Mouse (Mus musculus): ENCODE data around the gene Vmn1r55. TPM values are rescaled to one million over a fixed set of nuclear protein-coding genes. Genes with fewer than 3 reads are reported as not detected.

The Vmn1r55 gene
- polyA plus RNA-seq (2015; fragmentation: Nextera tagmentation; extraction: Ambion mirVana): not detected in 2 replicates

GRCm38 (mm10) chr7:5149570-5149969 is at the start of gene Vmn1r55:
Gene Vmn1r55, minus strand, starts transcription at chr7:5149670.

GRCm38 (mm10) chr7:5196647-5197046 is 47.2 kb upstream of the Vmn1r55 start, which contains the start of gene Vmn1r56:
Gene Vmn1r56, minus strand, starts transcription at chr7:5196747.

GRCm38 (mm10) chr7:5125549-5126406 is 23.7 kb downstream of the Vmn1r55 start, which contains the start of gene Rasl2-9:
Gene Rasl2-9, minus strand, starts transcription at chr7:5125950.

GRCm38 (mm10) chr7:5116850-5117249 is 32.6 kb downstream of the Vmn1r55 start, which contains the start of gene Rfpl4:
Gene Rfpl4, minus strand, starts transcription at chr7:5116950.

GRCm38 (mm10) chr7:5080010-5080751 is 69.3 kb downstream of the Vmn1r55 start, which contains the start of gene Epn1:
Gene Epn1, plus strand, starts transcription at chr7:5080235.

Small RNA genes lying within 50 kb of the gene (microRNA-seq; reads per million reads assigned to microRNA genes)
- gene Gm26217: not detected

Other genes with a start within 250 kb of the Vmn1r55 start
- 0.42 TPM in 1 of 2 replicates, not detected in the other for gene Gm36210, start 243.2 kb downstream of the Vmn1r55 start, polyA plus RNA-seq (2015; fragmentation: Nextera tagmentation; extraction: Ambion mirVana)
- gene Zfp628, start 234.5 kb downstream of the Vmn1r55 start, polyA plus RNA-seq (2015; fragmentation: Nextera tagmentation; extraction: Ambion mirVana): 3.0 and 4.2 TPM in 2 replicates
- gene Nat14, start 227.6 kb downstream of the Vmn1r55 start, polyA plus RNA-seq (2015; fragmentation: Nextera tagmentation; extraction: Ambion mirVana): 35.0 and 39.1 TPM in 2 replicates
- gene Ssc5d, start 223.9 kb downstream of the Vmn1r55 start, polyA plus RNA-seq (2015; fragmentation: Nextera tagmentation; extraction: Ambion mirVana): 0.88 and 1.3 TPM in 2 replicates
- not detected in 2 replicates for gene Sbk2, start 185.3 kb downstream of the Vmn1r55 start, polyA plus RNA-seq (2015; fragmentation: Nextera tagmentation; extraction: Ambion mirVana)
- 0.12 and 0.25 TPM in 2 replicates for gene Sbk3, start 178.5 kb downstream of the Vmn1r55 start, polyA plus RNA-seq (2015; fragmentation: Nextera tagmentation; extraction: Ambion mirVana)
- gene Zfp579, start 153.5 kb downstream of the Vmn1r55 start, polyA plus RNA-seq (2015; fragmentation: Nextera tagmentation; extraction: Ambion mirVana): 37.5 and 40.0 TPM in 2 replicates
- gene Zfp524, start 135.3 kb downstream of the Vmn1r55 start, polyA plus RNA-seq (2015; fragmentation: Nextera tagmentation; extraction: Ambion mirVana): 5.8 and 6.8 TPM in 2 replicates
- 22.9 and 26.6 TPM in 2 replicates for gene Fiz1, start 135.0 kb downstream of the Vmn1r55 start, polyA plus RNA-seq (2015; fragmentation: Nextera tagmentation; extraction: Ambion mirVana)
- gene Gm44973, start 134.2 kb downstream of the Vmn1r55 start, polyA plus RNA-seq (2015; fragmentation: Nextera tagmentation; extraction: Ambion mirVana): 1.3 and 2.1 TPM in 2 replicates
- gene Zfp865, start 129.3 kb downstream of the Vmn1r55 start, polyA plus RNA-seq (2015; fragmentation: Nextera tagmentation; extraction: Ambion mirVana): 5.1 and 5.6 TPM in 2 replicates
- gene Ccdc106, start 129.1 kb downstream of the Vmn1r55 start, polyA plus RNA-seq (2015; fragmentation: Nextera tagmentation; extraction: Ambion mirVana): 72.3 and 78.9 TPM in 2 replicates
- gene 4632433K11Rik, start 115.6 kb downstream of the Vmn1r55 start, polyA plus RNA-seq (2015; fragmentation: Nextera tagmentation; extraction: Ambion mirVana): not detected in 2 replicates
- 6.1 and 7.8 TPM in 2 replicates for gene Zfp784, start 111.2 kb downstream of the Vmn1r55 start, polyA plus RNA-seq (2015; fragmentation: Nextera tagmentation; extraction: Ambion mirVana)
- gene Zfp580, start 98.1 kb downstream of the Vmn1r55 start, polyA plus RNA-seq (2015; fragmentation: Nextera tagmentation; extraction: Ambion mirVana): 128 and 133 TPM in 2 replicates
- 72.7 and 76.9 TPM in 2 replicates for gene U2af2, start 87.5 kb downstream of the Vmn1r55 start, polyA plus RNA-seq (2015; fragmentation: Nextera tagmentation; extraction: Ambion mirVana)
- 93.4 and 120 TPM in 2 replicates for gene Epn1, start 69.4 kb downstream of the Vmn1r55 start, polyA plus RNA-seq (2015; fragmentation: Nextera tagmentation; extraction: Ambion mirVana)
- not detected in 2 replicates for gene Rfpl4, start 32.7 kb downstream of the Vmn1r55 start, polyA plus RNA-seq (2015; fragmentation: Nextera tagmentation; extraction: Ambion mirVana)
- gene Rasl2-9, start 23.7 kb downstream of the Vmn1r55 start, polyA plus RNA-seq (2015; fragmentation: Nextera tagmentation; extraction: Ambion mirVana): 0.81 and 0.85 TPM in 2 replicates
- gene Vmn1r56, start 47.1 kb upstream of the Vmn1r55 start, polyA plus RNA-seq (2015; fragmentation: Nextera tagmentation; extraction: Ambion mirVana): not detected in 2 replicates
- gene Vmn1r57, start 68.8 kb upstream of the Vmn1r55 start, polyA plus RNA-seq (2015; fragmentation: Nextera tagmentation; extraction: Ambion mirVana): not detected in 2 replicates
- gene Gm5065, start 200.9 kb upstream of the Vmn1r55 start, polyA plus RNA-seq (2015; fragmentation: Nextera tagmentation; extraction: Ambion mirVana): not detected in 2 replicates
- not detected in 2 replicates for gene Nlrp2, start 201.4 kb upstream of the Vmn1r55 start, polyA plus RNA-seq (2015; fragmentation: Nextera tagmentation; extraction: Ambion mirVana)